Mouse (Mus musculus) Patski (cell line): ENCODE measurements around the gene Haus6. TPM values are rescaled to one million over a fixed set of nuclear protein-coding genes. Genes with fewer than 3 reads are reported as not detected.
"Not testable (repeated sequence)": the region's sequence is repeated elsewhere in the genome, so short reads cannot be mapped to it uniquely, and the experiment has no call there.

Source experiments
- ATAC-seq: fragments of 100-300 bp; one replicate; pipeline ENCODE4 v1.8.0; 2021
- CTCF ChIA-PET: fragments of 350-600 bp; sonication (Branson Sonifier 250); formaldehyde crosslinking; loops from one replicate; lab custom pipeline; 2022; ENCODE audit warnings: inconsistent platforms; lab: Charles Lee
- POLR2A ChIA-PET: fragments of 350-600 bp; sonication (Branson Sonifier 250); formaldehyde crosslinking; loops from one replicate; lab custom pipeline; 2022; ENCODE audit warnings: antibody characterized with exemption, inconsistent platforms; lab: Charles Lee
- DNase-seq: peaks from one replicate; pipeline ENCODE4 v3.0.0-alpha.2; 2011; ENCODE audit warnings: low read depth, low spot score
- H3K27me3 ChIP-seq: fragments of 371-371 bp; one replicate; pipeline ENCODE4 v1.5.1; 2021
- CTCF ChIP-seq: fragments of 100-300 bp; IDR thresholded peaks from one replicate; pipeline ENCODE4 v1.5.1; 2021
- in situ Hi-C: fragments of 300-500 bp; cut with MboI; formaldehyde crosslinking; loops from 3 replicates; pipeline ENCODE4 v1.11.1; 2018; ENCODE audit warnings: low pct_unique_long_range_greater_than_20kb, mixed read lengths
- polyA plus RNA-seq: library from polyadenylated mRNA; unstranded; gene quantifications from one replicate; pipeline ENCODE4 v1.2.3, GENCODE M21; 2021

Haus6 gene
- 6.2 TPM for polyA plus RNA-seq

DNA sequence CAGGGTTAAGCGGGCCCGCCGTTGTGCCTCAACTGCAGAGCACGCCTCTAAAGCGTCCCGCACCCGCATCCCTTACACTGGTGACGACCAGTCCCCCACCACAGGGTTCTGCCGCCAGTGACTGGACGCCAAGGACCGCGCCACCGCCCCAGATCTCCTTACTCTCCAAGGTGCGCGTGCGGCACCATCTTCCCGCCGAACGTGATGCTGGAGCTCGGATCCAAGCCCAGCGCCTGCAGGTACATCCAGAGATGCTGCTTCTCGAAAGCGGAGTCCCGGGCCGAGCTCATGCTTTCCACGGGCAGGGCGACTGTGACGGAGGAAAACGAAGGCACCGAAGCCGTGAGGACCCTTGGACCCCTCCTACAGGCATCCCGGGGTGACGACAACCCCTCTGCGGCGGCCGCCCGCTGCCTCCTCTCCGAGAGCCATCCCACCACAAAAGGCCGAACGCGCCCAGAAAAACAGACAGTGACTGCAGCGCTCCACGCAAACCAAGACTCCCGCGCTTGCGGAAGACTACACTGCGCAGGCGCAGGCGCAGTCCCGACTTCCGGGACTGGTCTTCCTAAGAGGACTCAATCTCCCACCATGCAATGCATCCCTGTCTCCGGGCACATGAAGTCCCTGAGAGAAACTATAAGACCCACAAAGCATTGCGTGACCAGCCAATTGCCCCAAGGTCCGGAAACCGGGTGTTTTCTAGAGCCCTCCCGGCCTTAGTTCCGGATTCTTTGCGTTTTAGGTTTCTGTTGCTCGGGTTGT lies at the start of gene Haus6:
Haus6 (minus strand) TSS at position 532 of the 765 bp plus-strand sequence.
- peak; percentile 77 for DNase-seq
- in situ Hi-C loops, result no loop called here
- CTCF ChIA-PET, result no interaction called here

DNA sequence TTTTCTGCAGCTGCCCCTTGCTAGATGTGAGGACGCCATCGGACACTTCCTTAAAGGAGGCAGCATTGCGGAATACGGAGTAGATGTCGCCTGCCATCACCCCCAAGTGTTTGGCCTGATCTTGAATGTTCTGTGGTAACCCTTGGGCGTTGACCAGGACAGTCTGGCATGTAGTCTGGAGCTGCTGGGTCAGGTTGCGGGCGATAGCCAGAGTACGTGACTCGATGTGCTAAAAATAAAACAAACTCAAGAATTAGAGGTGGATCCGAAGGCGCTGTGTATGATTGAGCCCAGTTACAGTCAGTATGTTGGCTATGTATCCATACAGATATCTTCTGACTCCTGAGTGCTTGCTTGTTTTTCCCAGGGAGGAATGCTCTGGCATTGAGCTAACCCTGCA lies 45.3 kb upstream of the Haus6 start:
- CTCF ChIA-PET, result interaction anchor here (1.1 to 1.2 kb wide), 2 partner anchors 13 to 39 kb away, joined by 3 to 4 read pairs; partner anchors contain the start of gene Plin2
- peak; percentile 12 for DNase-seq
- ATAC-seq, result peak; percentile 31
- in situ Hi-C loops, result no loop called here
- POLR2A ChIA-PET, result no interaction called here
- H3K27me3 ChIP-seq, result no peaks in the 10 kb centered on the region
- TF ChIP-seq CTCF, result no peak

More for the DNA sequence above, at the start of gene Haus6:
- no peaks in the 10 kb centered on the region for H3K27me3 ChIP-seq
- POLR2A ChIA-PET, result no interaction called here
- TF ChIP-seq CTCF, result no peak
- ATAC-seq, result peak; percentile 97

DNA sequence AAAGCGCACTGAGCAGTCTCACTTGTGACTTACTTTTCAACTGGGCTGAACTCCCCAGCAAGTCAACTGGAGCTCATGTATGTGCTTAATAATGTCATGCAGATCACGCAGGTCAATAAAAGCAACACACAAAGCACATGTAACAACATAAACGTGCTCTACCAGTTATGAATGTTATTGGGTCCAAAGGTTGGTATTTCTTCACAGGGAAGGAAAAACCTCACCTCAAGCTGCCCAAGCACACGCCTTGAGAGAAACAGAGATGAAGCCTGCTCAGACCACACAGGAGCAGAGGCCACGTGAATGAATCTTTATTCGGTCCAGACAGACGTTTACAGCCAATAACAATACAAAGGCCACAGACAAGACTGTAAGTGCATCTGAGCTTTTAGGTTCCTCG lies 44.6 kb upstream of the Haus6 start:
- in situ Hi-C loops, CTCF ChIA-PET, H3K27me3 ChIP-seq, POLR2A ChIA-PET, DNase-seq, ATAC-seq: not testable (repeated sequence)

DNA sequence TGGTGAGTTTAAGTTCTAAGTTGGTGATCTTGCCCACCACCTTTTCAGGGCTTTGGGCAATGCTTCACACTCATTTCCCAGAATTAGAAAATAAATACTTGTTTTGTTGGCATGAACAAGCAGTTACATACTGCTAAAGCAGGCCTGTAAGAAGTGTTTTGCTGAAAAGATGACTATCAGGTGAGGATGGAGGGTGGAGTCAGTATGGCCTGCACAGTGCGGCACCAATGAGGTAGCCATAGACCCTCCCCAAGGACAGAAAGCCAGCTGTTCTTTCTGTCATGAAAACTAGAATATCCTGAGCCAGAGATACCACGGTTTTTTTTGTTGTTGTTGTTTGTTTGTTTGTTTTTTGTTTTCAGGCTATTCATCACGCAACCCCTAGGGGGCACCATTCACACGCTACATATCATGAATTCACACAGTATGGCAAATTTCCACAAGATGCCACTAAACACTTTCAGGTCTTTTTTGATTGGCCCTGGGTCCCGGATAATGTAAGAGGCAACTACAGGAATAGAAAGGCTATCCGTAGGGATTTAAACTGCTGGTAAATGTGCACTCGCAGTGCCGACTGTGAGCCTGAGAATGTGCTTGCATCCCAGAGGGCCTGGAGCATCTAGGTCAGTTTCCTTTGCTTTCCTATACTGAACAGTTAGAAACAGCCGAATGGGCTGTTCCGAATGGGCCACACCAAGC lies 40.0 kb upstream of the Haus6 start:
- in situ Hi-C loops, result loop anchor here (5.0 kb wide), 1 partner anchor 45 kb away; no protein-coding TSS in a partner anchor
- ATAC-seq (no peak), DNase-seq (no peak)
- TF ChIP-seq CTCF, result peak; percentile 53
- no peaks in the 10 kb centered on the region for H3K27me3 ChIP-seq
- ChIA-PET POLR2A (no interaction called here), CTCF (interaction anchor here (0.6 to 1.7 kb wide), 5 partner anchors 12 to 75 kb away, joined by 3 to 4 read pairs (median 3); no protein-coding TSS in a partner anchor)

DNA sequence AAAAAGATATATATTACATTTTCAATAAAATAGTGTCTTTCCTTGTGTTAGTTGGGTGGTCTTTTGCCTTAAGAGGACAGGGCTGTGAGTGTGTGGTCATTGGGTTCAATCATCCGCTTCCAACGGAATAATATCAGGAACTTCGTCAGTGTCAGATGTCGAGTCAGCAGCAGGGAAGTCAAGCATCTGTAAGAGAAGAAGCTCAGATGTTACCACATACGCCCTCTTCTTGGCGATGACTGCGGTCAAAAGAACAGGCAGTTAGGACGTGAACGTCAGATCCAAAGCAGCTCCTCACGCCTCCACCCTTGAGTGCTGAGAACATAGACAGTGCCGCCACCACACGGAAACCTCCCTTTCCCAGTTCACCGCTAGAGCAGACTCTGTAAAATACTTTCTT lies 36.5 kb upstream of the Haus6 start:
- DNase-seq, ATAC-seq, POLR2A ChIA-PET: not testable (repeated sequence)

DNA sequence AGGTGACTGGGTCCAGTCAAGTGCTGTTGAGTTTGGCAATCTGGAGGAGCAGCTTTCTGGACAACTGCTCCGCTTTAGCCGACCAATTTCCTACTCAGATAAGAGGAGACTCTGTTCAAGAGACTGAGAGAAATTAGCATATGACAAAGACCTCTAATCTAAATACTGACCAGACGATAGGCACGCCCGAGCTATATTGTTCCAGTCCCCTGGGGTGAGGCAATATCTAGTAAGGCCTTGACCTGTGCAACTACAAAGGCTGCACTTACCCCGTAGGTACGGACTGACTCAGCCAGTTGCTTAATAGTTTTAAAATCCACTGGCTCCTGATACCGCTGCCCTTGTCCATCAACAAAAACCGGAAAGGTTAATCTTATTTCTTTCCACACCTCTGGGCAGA lies 25.7 kb upstream of the Haus6 start:
- in situ Hi-C loops, POLR2A ChIA-PET, CTCF ChIA-PET, DNase-seq, H3K27me3 ChIP-seq, ATAC-seq: not testable (repeated sequence)

More for the DNA sequence above, 36.5 kb upstream of the Haus6 start:
- H3K27me3 ChIP-seq, CTCF ChIA-PET, in situ Hi-C loops: not testable (repeated sequence)

DNA sequence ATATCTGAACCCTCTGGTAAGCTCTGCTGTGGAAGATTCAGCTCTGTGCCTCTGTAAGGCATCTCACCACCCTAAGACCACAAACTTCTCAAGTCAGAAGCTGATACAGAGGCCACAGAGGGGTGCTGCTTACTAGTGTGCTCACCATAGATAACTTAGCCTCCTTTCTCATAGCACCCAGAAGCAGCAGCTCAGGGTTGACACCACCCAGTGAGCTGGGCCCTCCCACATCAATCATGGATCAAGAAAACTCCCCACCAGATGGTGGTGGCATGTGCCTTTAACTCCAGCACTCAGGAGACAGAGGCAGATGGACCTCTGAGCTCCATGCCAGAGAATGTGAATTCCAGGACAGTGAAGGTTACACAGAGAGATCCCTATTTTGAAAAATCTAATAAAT lies 23.0 kb upstream of the Haus6 start:
- ATAC-seq, result peak; percentile 29
- ChIA-PET CTCF (interaction anchor here (1.4 kb wide), 1 partner anchor 13 kb away, joined by 3 read pairs; no protein-coding TSS in a partner anchor), POLR2A (interaction anchor here (0.7 kb wide), 1 partner anchor 44 kb away, joined by 4 read pairs; no protein-coding TSS in a partner anchor)
- H3K27me3 ChIP-seq, DNase-seq, in situ Hi-C loops: not testable (repeated sequence)

DNA sequence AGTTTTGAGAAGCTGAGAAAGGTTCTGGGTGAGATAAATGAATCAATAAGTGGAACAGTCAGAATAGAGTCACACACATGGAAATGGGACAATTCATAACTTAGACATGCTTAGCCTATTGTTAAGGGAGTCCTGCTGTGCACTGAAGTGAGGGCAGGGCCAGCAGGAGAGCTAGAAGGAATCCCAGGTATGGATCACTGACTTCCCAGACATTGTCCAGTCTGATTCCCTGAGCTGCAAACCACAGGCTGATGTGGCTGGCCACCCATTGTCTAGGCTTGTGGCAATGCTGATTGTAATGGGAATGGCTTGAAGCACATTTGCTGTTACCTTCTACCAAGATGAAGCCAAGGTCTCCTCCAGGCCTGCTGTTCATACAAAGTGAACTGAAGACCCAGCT lies 22.5 kb upstream of the Haus6 start:
- H3K27me3 ChIP-seq, in situ Hi-C loops, DNase-seq, CTCF ChIA-PET, POLR2A ChIA-PET: not testable (repeated sequence)
- peak; percentile 99 for ATAC-seq

DNA sequence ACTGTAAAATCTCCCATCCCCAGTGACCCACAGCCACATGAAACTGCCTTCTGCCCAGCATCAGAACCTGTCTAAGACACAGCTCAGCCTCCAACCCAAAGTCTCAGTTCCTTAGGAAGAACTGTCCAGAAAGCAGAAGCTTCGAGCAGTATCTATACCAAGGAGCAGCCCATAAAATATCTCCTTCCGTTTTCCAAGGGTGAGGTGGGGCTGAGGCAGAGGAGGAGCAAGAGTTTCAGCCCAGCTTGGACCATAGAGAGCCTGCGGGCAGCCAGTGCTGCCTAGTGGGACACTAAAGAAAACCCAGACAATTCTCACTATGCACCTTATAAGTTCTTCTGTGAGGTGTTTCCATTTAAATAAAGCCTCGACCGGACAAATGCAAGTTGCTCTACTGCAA lies 20.7 kb upstream of the Haus6 start:
- CTCF ChIA-PET, POLR2A ChIA-PET, in situ Hi-C loops, DNase-seq, ATAC-seq, H3K27me3 ChIP-seq: not testable (repeated sequence)

DNA sequence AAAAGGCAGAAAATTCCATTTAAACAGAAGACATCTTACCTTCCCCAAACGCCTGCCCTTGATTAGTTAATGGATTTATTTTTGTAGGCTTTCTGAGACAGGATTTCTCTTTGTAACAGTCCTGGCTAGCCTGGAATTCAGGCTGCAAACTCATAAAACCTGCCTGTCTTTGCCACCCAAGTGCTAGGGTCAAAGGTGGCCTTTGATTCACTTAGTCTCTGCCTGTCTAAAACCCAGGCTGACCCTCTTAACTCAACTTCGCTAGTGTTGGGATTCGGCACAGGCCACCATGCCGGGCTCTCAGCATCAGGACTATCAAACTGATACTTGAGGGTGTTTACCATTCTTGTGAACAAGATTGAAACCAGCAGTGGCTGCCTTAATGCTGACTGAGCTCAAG lies 20.0 kb upstream of the Haus6 start:
- DNase-seq, result no peak
- CTCF ChIA-PET, result no interaction called here
- in situ Hi-C loops, result no loop called here
- no peak for ATAC-seq
- H3K27me3 ChIP-seq, result no peaks in the 10 kb centered on the region
- POLR2A ChIA-PET, result no interaction called here
- no peak for TF ChIP-seq CTCF

DNA sequence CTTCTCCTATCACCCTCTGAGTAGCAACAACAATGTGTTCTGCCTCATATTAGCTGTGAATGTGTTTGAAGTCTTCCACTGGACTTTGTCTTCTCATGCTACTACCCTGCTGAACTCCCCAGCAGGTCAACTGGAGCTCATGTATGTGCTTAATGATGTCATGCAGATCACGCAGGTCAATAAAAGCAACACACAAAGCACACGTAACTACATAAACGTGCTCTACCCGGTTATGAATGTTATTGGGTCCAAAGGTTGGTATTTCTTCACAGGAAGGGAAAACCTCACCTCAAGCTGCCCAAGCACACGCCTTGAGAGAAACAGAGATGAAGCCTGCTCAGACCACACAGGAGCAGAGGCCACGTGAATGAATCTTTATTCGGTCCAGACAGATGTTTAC lies 14.6 kb upstream of the Haus6 start:
- CTCF ChIA-PET, POLR2A ChIA-PET, DNase-seq, H3K27me3 ChIP-seq, ATAC-seq: not testable (repeated sequence)
- in situ Hi-C loops, result loop anchor here (5.0 kb wide), 1 partner anchor 36 kb away; no protein-coding TSS in a partner anchor
